Mouse (Mus musculus) liver, embryonic 16.5 days (tissue): ENCODE measurements around the gene Ceacam20. TPM values are rescaled to one million over a fixed set of nuclear protein-coding genes. Genes with fewer than 3 reads are reported as not detected.

Source experiments
- polyA plus RNA-seq: library from polyadenylated mRNA; unstranded; fragments of >200 nt; fragmentation: Nextera tagmentation; extraction: Ambion mirVana; gene quantifications from 2 replicates; pipeline ENCODE4 v1.2.1, GENCODE M21; 2015

Gene Ceacam20
- polyA plus RNA-seq, 1 experiment from 2014 or later = not detected

Other genes starting within 250 kb of the Ceacam20 start
- 47.3 and 51.8 TPM in 2 replicates for gene Tomm40, start 250.0 kb upstream of the Ceacam20 start, polyA plus RNA-seq
- gene Nectin2, start 214.9 kb upstream of the Ceacam20 start, polyA plus RNA-seq = 12.9 and 15.8 TPM in 2 replicates
- gene Bcam, start 194.4 kb upstream of the Ceacam20 start, polyA plus RNA-seq = 7.4 and 9.7 TPM in 2 replicates
- 4.7 and 5.4 TPM in 2 replicates for gene Cblc, start 168.6 kb upstream of the Ceacam20 start, polyA plus RNA-seq
- 4.1 and 4.4 TPM in 2 replicates for gene Bcl3, start 142.6 kb upstream of the Ceacam20 start, polyA plus RNA-seq
- 0.08 TPM in 1 of 2 replicates, not detected in the other for gene Gm19345, start 113.4 kb upstream of the Ceacam20 start, polyA plus RNA-seq
- gene Ceacam16, start 104.1 kb upstream of the Ceacam20 start, polyA plus RNA-seq = not detected in 2 replicates
- gene Ceacam19, start 77.4 kb upstream of the Ceacam20 start, polyA plus RNA-seq = not detected in 2 replicates
- 3.4 and 3.6 TPM in 2 replicates for gene Pvr, start 44.3 kb upstream of the Ceacam20 start, polyA plus RNA-seq
- 0.15 and 0.30 TPM in 2 replicates for gene Igsf23, start 14.7 kb upstream of the Ceacam20 start, polyA plus RNA-seq
- not detected in 2 replicates for gene Nlrp9b, start 26.1 kb downstream of the Ceacam20 start, polyA plus RNA-seq
- gene Vmn1r91, start 134.3 kb downstream of the Ceacam20 start, polyA plus RNA-seq = not detected in 2 replicates
- not detected in 2 replicates for gene Gm16442, start 157.2 kb downstream of the Ceacam20 start, polyA plus RNA-seq
- not detected in 2 replicates for gene Vmn1r93, start 173.7 kb downstream of the Ceacam20 start, polyA plus RNA-seq
- not detected in 2 replicates for gene Vmn1r94, start 203.0 kb downstream of the Ceacam20 start, polyA plus RNA-seq
- gene Vmn1r95, start 228.3 kb downstream of the Ceacam20 start, polyA plus RNA-seq = not detected in 2 replicates
- gene Gm6164, start 240.2 kb downstream of the Ceacam20 start, polyA plus RNA-seq = not detected in 2 replicates